Mouse (Mus musculus) CH12.LX (cell line): ENCODE measurements at regions not wholly inside any gene's neighbourhood (a gene's known extent, or its start where the extent isn't known, plus 50 kb on each side); places are given as distances from the start of the nearest gene placed in this dataset.

Source experiments
- DNase-seq: peaks from one replicate; pipeline ENCODE4 v3.0.0-alpha.2; 2013; ENCODE audit errors: extremely low read depth
- H3K27ac ChIP-seq: 2 replicates; pipeline ENCODE4 v1.5.1; 2012; ENCODE audit warnings: low read depth, mild to moderate bottlenecking, control low read depth, moderate library complexity; ENCODE audit not compliant: insufficient read depth
- H3K27me3 ChIP-seq: replicated peaks from 2 replicates; pipeline ENCODE3; 2012; ENCODE audit warnings: inconsistent platforms
- H3K36me3 ChIP-seq, 2 experiments: replicated peaks in 1 of 2; 2 replicates each; pipeline versions ENCODE3 to v1.6.1; 2012; ENCODE audit warnings: inconsistent platforms in 1 of 2, low read length in 1 of 2, mild to moderate bottlenecking in 1 of 2, mixed read lengths in 1 of 2, moderate library complexity in 1 of 2; ENCODE audit not compliant: control insufficient read depth in 1 of 2, insufficient read depth in 1 of 2
- H3K4me1 ChIP-seq, 2 experiments: 2 replicates each; pipeline ENCODE4 v1.6.1; 2012; ENCODE audit warnings: inconsistent platforms in 1 of 2, moderate library complexity in 1 of 2; ENCODE audit not compliant: insufficient read depth in 2 of 2, control insufficient read depth in 1 of 2
- H3K4me2 ChIP-seq: 2 replicates; pipeline ENCODE4 v1.6.1; 2012; ENCODE audit warnings: low read depth, mild to moderate bottlenecking, control low read depth; ENCODE audit not compliant: poor library complexity, insufficient read depth, severe bottlenecking
- H3K4me3 ChIP-seq, 3 experiments: fragments of 150-350 bp in 1 of 3; sonication (generic) in 1 of 3; replicated peaks in 1 of 3; 2 replicates each; pipeline versions ENCODE3 to v1.5.1; 2011 to 2012; ENCODE audit warnings: low read depth in 2 of 3, low read length in 2 of 3, mild to moderate bottlenecking in 2 of 3, moderate library complexity in 2 of 3, control low read depth in 1 of 3, improper control_type of control experiment in 1 of 3, inconsistent platforms in 1 of 3, mixed read lengths in 1 of 3; ENCODE audit not compliant: poor library complexity in 1 of 3
- H3K79me2 ChIP-seq: replicated peaks from 2 replicates; pipeline ENCODE4 v1.6.1; 2012; ENCODE audit warnings: mild to moderate bottlenecking, moderate library complexity; ENCODE audit not compliant: control insufficient read depth, poor library complexity, insufficient read depth, severe bottlenecking; ENCODE audit errors: extremely low read depth
- H3K9ac ChIP-seq: 2 replicates; pipeline ENCODE4 v1.6.1; 2012; ENCODE audit warnings: low read depth, mild to moderate bottlenecking, control low read depth, moderate library complexity; ENCODE audit not compliant: insufficient read depth
- H3K9me3 ChIP-seq: replicated peaks from 2 replicates; pipeline ENCODE3; 2012; ENCODE audit warnings: low read length, inconsistent platforms, mixed read lengths
- CHD2 ChIP-seq: IDR thresholded peaks from 2 replicates; pipeline ENCODE4 v1.6.1; 2011; ENCODE audit warnings: low read length, improper control_type of control experiment
- CTCF ChIP-seq, 2 experiments: IDR thresholded peaks in 1 of 2; conservative IDR thresholded peaks in 1 of 2; 2 replicates each; pipeline ENCODE4 v1.5.1; 2011 to 2012; ENCODE audit warnings: low read depth in 2 of 2, low read length in 2 of 2, improper control_type of control experiment in 1 of 2, inconsistent platforms in 1 of 2, mild to moderate bottlenecking in 1 of 2, moderate library complexity in 1 of 2
- ELF1 ChIP-seq: IDR thresholded peaks from 2 replicates; pipeline ENCODE4 v1.6.1; 2014; ENCODE audit warnings: low read depth, mild to moderate bottlenecking, inconsistent platforms, low read length, improper control_type of control experiment
- EP300 ChIP-seq: IDR thresholded peaks from 2 replicates; pipeline ENCODE4 v1.6.1; 2011; ENCODE audit warnings: low read length, improper control_type of control experiment
- GABPA ChIP-seq: IDR thresholded peaks from 2 replicates; pipeline ENCODE4 v1.6.1; 2012; ENCODE audit warnings: low read depth, low read length, improper control_type of control experiment, inconsistent platforms; ENCODE audit not compliant: insufficient replicate concordance
- HCFC1 ChIP-seq: IDR thresholded peaks from 2 replicates; pipeline ENCODE4 v1.6.1; 2012; ENCODE audit warnings: low read depth, mild to moderate bottlenecking, inconsistent platforms, low read length, improper control_type of control experiment
- IRF4 ChIP-seq: IDR thresholded peaks from 2 replicates; pipeline ENCODE4 v1.6.1; 2014; ENCODE audit warnings: low read depth, mild to moderate bottlenecking, inconsistent platforms, low read length, improper control_type of control experiment
- JUN ChIP-seq: IDR thresholded peaks from 2 replicates; pipeline ENCODE4 v1.6.1; 2011; ENCODE audit warnings: low read depth, mild to moderate bottlenecking, low read length, improper control_type of control experiment, moderate library complexity; ENCODE audit not compliant: insufficient read depth
- KAT2A ChIP-seq: IDR thresholded peaks from 2 replicates; pipeline ENCODE4 v1.6.1; 2012; ENCODE audit warnings: low read length, improper control_type of control experiment, inconsistent platforms; ENCODE audit not compliant: insufficient replicate concordance
- MAFK ChIP-seq: IDR thresholded peaks from 2 replicates; pipeline ENCODE4 v1.6.1; 2011; ENCODE audit warnings: low read length, improper control_type of control experiment; ENCODE audit not compliant: insufficient replicate concordance
- MAX ChIP-seq: IDR thresholded peaks from 2 replicates; pipeline ENCODE4 v1.6.1; 2011; ENCODE audit warnings: low read length, improper control_type of control experiment
- MEF2A ChIP-seq: IDR thresholded peaks from 2 replicates; pipeline ENCODE4 v1.6.1; 2014; ENCODE audit warnings: low read depth, mild to moderate bottlenecking, inconsistent platforms, low read length, improper control_type of control experiment, borderline replicate concordance
- MXI1 ChIP-seq: IDR thresholded peaks from 2 replicates; pipeline ENCODE4 v1.6.1; 2011; ENCODE audit warnings: mild to moderate bottlenecking, low read depth, low read length, improper control_type of control experiment
- NRF1 ChIP-seq: IDR thresholded peaks from 2 replicates; pipeline ENCODE4 v1.6.1; 2014; ENCODE audit warnings: low read depth, mild to moderate bottlenecking, inconsistent platforms, low read length, improper control_type of control experiment, moderate library complexity
- POLR2AphosphoS2 ChIP-seq: IDR thresholded peaks from 2 replicates; pipeline ENCODE4 v1.6.1; 2011; ENCODE audit warnings: low read depth, low read length, improper control_type of control experiment
- RCOR1 ChIP-seq: conservative IDR thresholded peaks from 2 replicates; pipeline ENCODE4 v1.6.1; 2012; ENCODE audit warnings: low read depth, mild to moderate bottlenecking, inconsistent platforms, low read length, improper control_type of control experiment
- SMC3 ChIP-seq: IDR thresholded peaks from 2 replicates; pipeline ENCODE4 v1.6.1; 2011; ENCODE audit warnings: low read depth, low read length, improper control_type of control experiment
- TBP ChIP-seq: conservative IDR thresholded peaks from 2 replicates; pipeline ENCODE4 v1.6.1; 2011; ENCODE audit warnings: low read depth, low read length, improper control_type of control experiment
- TCF12 ChIP-seq: IDR thresholded peaks from 2 replicates; pipeline ENCODE4 v1.6.1; 2014; ENCODE audit warnings: low read depth, mild to moderate bottlenecking, inconsistent platforms, low read length, improper control_type of control experiment
- UBTF ChIP-seq: IDR thresholded peaks from 2 replicates; pipeline ENCODE4 v1.6.1; 2012; ENCODE audit warnings: low read depth, mild to moderate bottlenecking, inconsistent platforms, low read length, improper control_type of control experiment, moderate library complexity
- USF1 ChIP-seq: IDR thresholded peaks from 2 replicates; pipeline ENCODE4 v1.6.1; 2014; ENCODE audit warnings: low read depth, mild to moderate bottlenecking, inconsistent platforms, low read length, improper control_type of control experiment
- ZC3H11A ChIP-seq: IDR thresholded peaks from 2 replicates; pipeline ENCODE4 v1.6.1; 2012; ENCODE audit warnings: low read depth, mild to moderate bottlenecking, inconsistent platforms, low read length, improper control_type of control experiment
- ZNF384 ChIP-seq: IDR thresholded peaks from 2 replicates; pipeline ENCODE4 v1.6.1; 2012; ENCODE audit warnings: low read depth, low read length, improper control_type of control experiment, inconsistent platforms
- dilution Hi-C: fragments of 300-500 bp; cut with MboI; formaldehyde crosslinking; loops from 2 replicates; pipeline ENCODE4 v1.14.3; 2020; ENCODE audit warnings: low sequenced_read_pairs; ENCODE audit not compliant: extremely low pct_unique_long_range_greater_than_20kb, extremely low pct_ligation_motif_present
- in situ Hi-C: fragments of 300-500 bp; cut with MboI; formaldehyde crosslinking; loops from 3 replicates; pipeline ENCODE4 v1.14.3; 2019; ENCODE audit warnings: low sequenced_read_pairs, low pct_ligation_motif_present, low pct_unique_long_range_greater_than_20kb, mixed read lengths

GRCm38 (mm10) chr4:23787417-23788204, 708.6 kb upstream of the Mms22l start:
- Histone ChIP-seq H3K79me2 (no peaks in the 10 kb centered on the region), H3K27me3 (no peaks in the 10 kb centered on the region), H3K9me3 (no peaks in the 10 kb centered on the region), H3K27ac (no peak overlapping the region), H3K9ac (no peak overlapping the region), H3K4me2 (no peak overlapping the region), H3K4me3 (no peak overlapping the region), H3K4me1 (no peaks in the 10 kb centered on the region), H3K36me3 (no peaks in the 10 kb centered on the region)
- in situ Hi-C loops (no loop called here), dilution Hi-C loops (no loop called here)
- TF ChIP-seq CTCF (conservative IDR thresholded peaks at IDR 0.05 in 1 of 2, IDR thresholded peaks at IDR 0.05 in 1 of 2; ENCODE audit: low read depth in 2 of 2, low read length in 2 of 2), result no peak
- TF ChIP-seq SMC3, result no peak
- no peak for TF ChIP-seq MXI1
- no peak for TF ChIP-seq NRF1
- TF ChIP-seq MEF2A, result no peak
- no peak for TF ChIP-seq TBP
- TF ChIP-seq MAFK, result no peak
- no peak for TF ChIP-seq RCOR1
- no peak for TF ChIP-seq GABPA
- DNase-seq, result no peak

- DNase-seq, result no peak
- Histone ChIP-seq H3K27me3 (no peaks in the 10 kb centered on the region), H3K9ac (no peak overlapping the region)
- TF ChIP-seq MAFK (no peak), HCFC1 (no peak), CTCF (conservative IDR thresholded peaks at IDR 0.05 in 1 of 2, IDR thresholded peaks at IDR 0.05 in 1 of 2; ENCODE audit: low read depth in 2 of 2, low read length in 2 of 2) (no peak), JUN (no peak), POLR2AphosphoS2 (no peak), TCF12 (no peak), USF1 (no peak), UBTF (no peak), ZC3H11A (no peak), MAX (no peak), IRF4 (no peak), CHD2 (no peak), ZNF384 (no peak), EP300 (no peak), MEF2A (no peak), RCOR1 (no peak), MXI1 (no peak), GABPA (no peak), KAT2A (no peak), ELF1 (no peak)
- TF ChIP-seq, all 38 proteins: peak for 0
- Histone ChIP-seq H3K4me1 (no peaks in the 10 kb centered on the region), H3K9me3 (no peaks in the 10 kb centered on the region), H3K27ac (no peak overlapping the region), H3K4me2 (no peak overlapping the region), H3K79me2 (no peaks in the 10 kb centered on the region), H3K4me3 (no peak overlapping the region), H3K36me3 (no peaks in the 10 kb centered on the region)
- in situ Hi-C loops (no loop called here), dilution Hi-C loops (no loop called here)
These were observed 672.7 kb upstream of the Mms22l start for GRCm38 (mm10) chr4:23823516-23823915.
